Mouse (Mus musculus): ENCODE measurements around the gene Zfpm1. TPM values are rescaled to one million over a fixed set of nuclear protein-coding genes. Genes with fewer than 3 reads are reported as not detected.

Zfpm1 gene
- polyA plus RNA-seq (2014; fragmentation: Illumina TruSeq; extraction: RNeasy Lipid Tissue Mini Kit (QIAGEN cat#74804); ENCODE audit: low read depth, low replicate concordance), result 0.87 TPM

DNA sequence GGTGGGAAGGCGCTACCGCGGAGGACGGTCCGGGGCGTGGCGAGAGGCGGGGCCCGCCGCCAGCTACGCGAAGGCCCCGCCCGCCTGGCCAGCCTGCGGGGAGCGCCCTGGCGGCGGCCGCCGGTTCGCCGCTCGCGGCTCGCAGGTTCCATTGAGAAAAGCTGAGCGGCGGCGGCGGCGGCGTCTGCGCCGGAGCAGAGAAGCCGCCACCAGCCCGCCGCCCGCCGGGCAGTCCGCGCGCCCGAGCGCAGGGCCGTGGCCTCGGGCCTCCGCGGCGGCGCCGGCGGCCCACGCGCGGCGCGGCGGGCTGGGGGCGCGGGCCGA, at the start of gene Zfpm1:
Gene Zfpm1 (plus strand): TSS at position 107 of the 324 bp plus-strand sequence.

GRCm38 (mm10) chr8:122360696-122361416, 78.9 kb downstream of the Zfpm1 start, which contains the start of gene Trhr2:
TSS of gene Trhr2 (minus strand) at chr8:122360746.

DNA sequence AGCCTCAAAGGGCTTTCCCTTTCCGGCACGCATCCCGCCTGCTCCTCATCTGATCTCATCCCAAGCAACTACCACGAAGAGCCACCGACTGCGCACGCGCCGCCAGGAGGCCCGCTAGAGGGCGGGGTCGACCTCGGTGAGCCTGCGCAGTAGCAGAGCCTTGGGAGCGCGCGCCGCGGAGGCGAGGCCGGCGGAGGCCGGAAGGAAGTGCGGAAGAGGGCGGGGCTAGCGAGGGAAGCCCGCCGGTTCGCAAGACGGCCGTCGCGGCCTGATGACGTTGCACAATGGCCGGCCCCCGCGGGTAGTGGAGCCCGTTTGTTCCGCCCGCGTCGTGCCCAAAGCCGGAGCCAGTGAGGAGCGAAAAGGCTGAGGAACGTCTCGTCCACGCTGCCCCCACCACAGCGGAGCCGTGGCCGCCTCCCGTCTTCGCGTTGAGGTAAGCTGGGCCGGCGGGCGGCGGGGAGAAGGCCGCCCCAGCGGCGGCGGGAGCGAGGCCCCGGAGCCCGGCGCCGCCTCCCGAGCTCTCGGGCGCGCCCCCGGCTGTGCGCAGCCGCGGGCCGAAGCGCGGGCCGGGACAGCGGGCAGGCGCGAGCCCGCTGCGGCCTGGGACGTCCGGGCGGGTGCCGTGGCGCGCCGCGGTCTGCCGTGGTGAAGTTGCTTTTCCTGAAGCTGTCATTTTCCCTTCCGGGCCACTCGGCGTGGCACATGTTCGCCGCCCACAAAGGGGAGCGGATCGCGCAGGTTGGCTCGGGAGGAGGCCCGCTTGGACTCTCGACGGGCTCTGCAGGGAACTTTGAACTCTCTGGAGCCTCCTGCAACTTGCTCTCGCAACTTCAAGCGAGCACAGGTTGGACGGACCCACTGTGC, 94.7 kb downstream of the Zfpm1 start, which contains the start of gene Zc3h18:
Gene Zc3h18 (plus strand): TSS at position 245 of the 867 bp plus-strand sequence.

Other genes with a start within 250 kb of the Zfpm1 start
- gene Trhr2, start 78.6 kb downstream of the Zfpm1 start, polyA plus RNA-seq (2014; fragmentation: Illumina TruSeq; extraction: RNeasy Lipid Tissue Mini Kit (QIAGEN cat#74804); ENCODE audit: low read depth, low replicate concordance), result not detected
- gene Zc3h18, start 94.5 kb downstream of the Zfpm1 start, polyA plus RNA-seq (2014; fragmentation: Illumina TruSeq; extraction: RNeasy Lipid Tissue Mini Kit (QIAGEN cat#74804); ENCODE audit: low read depth, low replicate concordance), result 9.1 TPM
- gene Il17c, start 139.9 kb downstream of the Zfpm1 start, polyA plus RNA-seq (2014; fragmentation: Illumina TruSeq; extraction: RNeasy Lipid Tissue Mini Kit (QIAGEN cat#74804); ENCODE audit: low read depth, low replicate concordance), result not detected
- gene Cyba, start 150.8 kb downstream of the Zfpm1 start, polyA plus RNA-seq (2014; fragmentation: Illumina TruSeq; extraction: RNeasy Lipid Tissue Mini Kit (QIAGEN cat#74804); ENCODE audit: low read depth, low replicate concordance), result not detected
- gene Mvd, start 161.3 kb downstream of the Zfpm1 start, polyA plus RNA-seq (2014; fragmentation: Illumina TruSeq; extraction: RNeasy Lipid Tissue Mini Kit (QIAGEN cat#74804); ENCODE audit: low read depth, low replicate concordance), result 0.50 TPM
- not detected for gene Snai3, start 178.6 kb downstream of the Zfpm1 start, polyA plus RNA-seq (2014; fragmentation: Illumina TruSeq; extraction: RNeasy Lipid Tissue Mini Kit (QIAGEN cat#74804); ENCODE audit: low read depth, low replicate concordance)
- gene Rnf166, start 193.9 kb downstream of the Zfpm1 start, polyA plus RNA-seq (2014; fragmentation: Illumina TruSeq; extraction: RNeasy Lipid Tissue Mini Kit (QIAGEN cat#74804); ENCODE audit: low read depth, low replicate concordance), result 3.4 TPM
- not detected for gene Ctu2, start 194.0 kb downstream of the Zfpm1 start, polyA plus RNA-seq (2014; fragmentation: Illumina TruSeq; extraction: RNeasy Lipid Tissue Mini Kit (QIAGEN cat#74804); ENCODE audit: low read depth, low replicate concordance)